Mouse (Mus musculus) hindbrain, embryonic 13.5 days (tissue): ENCODE data around the gene Fbxo4. TPM values are rescaled to one million over a fixed set of nuclear protein-coding genes. Genes with fewer than 3 reads are reported as not detected.

Experiments
- ATAC-seq: fragments of 200-750 bp; cut with Nextera tagmentation; 2 replicates; pipeline ENCODE4 v1.8.0; 2017; ENCODE audit warnings: moderate TSS enrichment; ENCODE audit not compliant: low FRiP score
- H3K27ac ChIP-seq: fragments of 300-500 bp; sonication (generic); 2 replicates; pipeline ENCODE4 v1.5.1; 2015; ENCODE audit warnings: inconsistent platforms, mild to moderate bottlenecking, moderate library complexity
- H3K27me3 ChIP-seq: fragments of 300-500 bp; sonication (generic); 2 replicates; pipeline ENCODE4 v1.6.1; 2015; ENCODE audit warnings: mild to moderate bottlenecking, inconsistent platforms
- H3K36me3 ChIP-seq: fragments of 300-500 bp; sonication (generic); 2 replicates; pipeline ENCODE4 v1.6.1; 2015; ENCODE audit warnings: mild to moderate bottlenecking, inconsistent platforms
- H3K4me1 ChIP-seq: fragments of 300-500 bp; sonication (generic); replicated peaks from 2 replicates; pipeline ENCODE4 v1.6.1; 2015; ENCODE audit warnings: inconsistent platforms
- H3K4me2 ChIP-seq: fragments of 300-500 bp; sonication (generic); 2 replicates; pipeline ENCODE4 v1.6.1; 2015; ENCODE audit warnings: inconsistent platforms, mild to moderate bottlenecking, moderate library complexity
- H3K4me3 ChIP-seq: fragments of 300-500 bp; sonication (generic); 2 replicates; pipeline ENCODE4 v1.5.1; 2015; ENCODE audit warnings: mild to moderate bottlenecking, inconsistent platforms
- H3K9ac ChIP-seq: fragments of 300-500 bp; sonication (generic); 2 replicates; pipeline ENCODE4 v1.6.1; 2015; ENCODE audit warnings: mild to moderate bottlenecking, inconsistent platforms
- H3K9me3 ChIP-seq: fragments of 300-500 bp; sonication (generic); 2 replicates; pipeline ENCODE4 v1.6.1; 2016; ENCODE audit warnings: inconsistent platforms
- WGBS: fragments of 180-500 bp; shearing (Covaris S2); methylation state at CpG from one replicate; pipeline ENCODE4 v1.1.7; 2015; 5-methylcytosine and 5-hydroxymethylcytosine counted together
- polyA plus RNA-seq: library from polyadenylated mRNA; unstranded; fragments of >200 nt; fragmentation: Nextera tagmentation; extraction: Ambion mirVana; gene quantifications from 2 replicates; pipeline ENCODE4 v1.2.1, GENCODE M21; 2015

The Fbxo4 gene
- polyA plus RNA-seq, 1 experiment from 2014 or later = 8.2 TPM

GRCm38 (mm10) chr15:4000536-4000935 is 21.2 kb upstream of the Fbxo4 start:
- 90% methylated on average over 2 of the region's 2 CpGs for WGBS
- no peaks in the 10 kb centered on the region for H3K27me3 ChIP-seq

GRCm38 (mm10) chr15:3999144-3999543 is 19.8 kb upstream of the Fbxo4 start:
- Histone ChIP-seq H3K9me3 (no peaks in the 10 kb centered on the region), H3K36me3 (no peaks in the 10 kb centered on the region), H3K27me3 (no peaks in the 10 kb centered on the region), H3K4me3 (no peak overlapping the region), H3K9ac (no peak overlapping the region), H3K4me1 (peaks cover 9% of the 10 kb centered on the region), H3K4me2 (no peak overlapping the region), H3K27ac (no peak overlapping the region)
- WGBS = 84% methylated on average over 2 of the region's 2 CpGs
- no peak for ATAC-seq

More at GRCm38 (mm10) chr15:4000536-4000935, 21.2 kb upstream of the Fbxo4 start:
- no peak overlapping the region for H3K4me2 ChIP-seq
- H3K27ac ChIP-seq = no peak overlapping the region
- ATAC-seq = no peak
- H3K9ac ChIP-seq = no peak overlapping the region
- H3K9me3 ChIP-seq = peaks cover 8% of the 10 kb centered on the region; the same call in 1 of the 2 replicates
- H3K4me1 ChIP-seq = 0 out of 2 replicates have a peak, but pooled peaks cover 4% of the 10 kb centered on the region
- H3K4me3 ChIP-seq = no peak overlapping the region
- no peaks in the 10 kb centered on the region for H3K36me3 ChIP-seq

GRCm38 (mm10) chr15:3996267-3997010 is 17.1 kb upstream of the Fbxo4 start:
- WGBS = 23% methylated on average over 14 of the region's 14 CpGs

GRCm38 (mm10) chr15:3995448-3996266 is 16.3 kb upstream of the Fbxo4 start, which contains the start of gene AW549877:
AW549877 (minus strand) TSS chr15:3995744.
- peak; percentile 100 for ATAC-seq
- Histone ChIP-seq H3K9ac (peak within 1 kb of the TSS; percentile 84), H3K27me3 (no peaks in the 10 kb centered on the region), H3K9me3 (no peaks in the 10 kb centered on the region), H3K4me3 (peak within 1 kb of the TSS; percentile 79), H3K4me1 (peaks cover 14% of the 10 kb centered on the region), H3K27ac (peak within 1 kb of the TSS; percentile 92), H3K4me2 (peak within 1 kb of the TSS; percentile 72), H3K36me3 (peaks cover 14% of the 10 kb centered on the region)
- under 1% methylated on average over 57 of the region's 61 CpGs for WGBS

More at GRCm38 (mm10) chr15:3996267-3997010, 17.1 kb upstream of the Fbxo4 start:
- Histone ChIP-seq H3K4me1 (peaks cover 14% of the 10 kb centered on the region), H3K27me3 (no peaks in the 10 kb centered on the region), H3K27ac (peak overlapping the region; percentile 92), H3K9me3 (no peaks in the 10 kb centered on the region), H3K4me3 (peak overlapping the region; percentile 79), H3K4me2 (peak overlapping the region; percentile 72), H3K36me3 (peaks cover 7% of the 10 kb centered on the region), H3K9ac (peak overlapping the region; percentile 72)
- ATAC-seq = no peak

GRCm38 (mm10) chr15:3994852-3995447 is 15.6 kb upstream of the Fbxo4 start:
- Histone ChIP-seq H3K4me2 (peak overlapping the region; percentile 72), H3K4me3 (peak overlapping the region; percentile 79), H3K9me3 (no peaks in the 10 kb centered on the region), H3K27me3 (no peaks in the 10 kb centered on the region), H3K9ac (peak overlapping the region; percentile 84), H3K36me3 (peaks cover 21% of the 10 kb centered on the region), H3K27ac (peak overlapping the region; percentile 92), H3K4me1 (peaks cover 14% of the 10 kb centered on the region)
- WGBS = 29% methylated on average over 14 of the region's 14 CpGs
- no peak for ATAC-seq

GRCm38 (mm10) chr15:3987981-3988380 is 8.6 kb upstream of the Fbxo4 start:
- 63% methylated on average over 2 of the region's 2 CpGs for WGBS
- Histone ChIP-seq H3K4me2 (no peak overlapping the region), H3K4me3 (no peak overlapping the region), H3K36me3 (peaks cover 57% of the 10 kb centered on the region), H3K9me3 (no peaks in the 10 kb centered on the region), H3K9ac (no peak overlapping the region), H3K4me1 (no peaks in the 10 kb centered on the region), H3K27me3 (no peaks in the 10 kb centered on the region), H3K27ac (no peak overlapping the region)
- no peak for ATAC-seq

- Histone ChIP-seq H3K36me3 (peaks cover 44% of the 10 kb centered on the region), H3K4me3 (no peak overlapping the region), H3K27ac (no peak overlapping the region), H3K27me3 (no peaks in the 10 kb centered on the region), H3K9me3 (no peaks in the 10 kb centered on the region), H3K9ac (no peak overlapping the region), H3K4me2 (no peak overlapping the region), H3K4me1 (peaks cover 2% of the 10 kb centered on the region)
- 83% methylated on average over 2 of the region's 2 CpGs for WGBS
- ATAC-seq = no peak
These were observed 5.5 kb upstream of the Fbxo4 start for GRCm38 (mm10) chr15:3984876-3985275.

GRCm38 (mm10) chr15:3982732-3983131 is 3.4 kb upstream of the Fbxo4 start:
- 96% methylated on average over 5 of the region's 5 CpGs for WGBS
- no peak overlapping the region for H3K27ac ChIP-seq
- no peaks in the 10 kb centered on the region for H3K27me3 ChIP-seq
- no peak overlapping the region for H3K9ac ChIP-seq
- H3K4me2 ChIP-seq = no peak overlapping the region
- H3K9me3 ChIP-seq = no peaks in the 10 kb centered on the region
- no peak for ATAC-seq
- H3K36me3 ChIP-seq = peaks cover 29% of the 10 kb centered on the region
- peaks cover 7% of the 10 kb centered on the region for H3K4me1 ChIP-seq
- no peak overlapping the region for H3K4me3 ChIP-seq

- H3K27ac ChIP-seq = peak overlapping the region; percentile 97
- peak overlapping the region; percentile 64 for H3K4me3 ChIP-seq
- no peaks in the 10 kb centered on the region for H3K27me3 ChIP-seq
- H3K9me3 ChIP-seq = no peaks in the 10 kb centered on the region
- peak overlapping the region; percentile 67 for H3K4me2 ChIP-seq
- H3K4me1 ChIP-seq = peaks cover 7% of the 10 kb centered on the region
- WGBS = 92% methylated on average over 3 of the region's 3 CpGs
- peaks cover 11% of the 10 kb centered on the region for H3K36me3 ChIP-seq
- H3K9ac ChIP-seq = peak overlapping the region; percentile 94
- ATAC-seq = no peak
These were observed 498 bp upstream of the Fbxo4 start for GRCm38 (mm10) chr15:3979871-3980270.

- Histone ChIP-seq H3K27me3 (no peaks in the 10 kb centered on the region), H3K4me2 (peak overlapping the region; percentile 67; the same call in 1 of the 2 replicates), H3K9me3 (no peaks in the 10 kb centered on the region), H3K4me3 (no peak overlapping the region), H3K27ac (no peak overlapping the region), H3K9ac (no peak overlapping the region), H3K4me1 (peaks cover 7% of the 10 kb centered on the region), H3K36me3 (peaks cover 9% of the 10 kb centered on the region)
- 88% methylated on average over 2 of the region's 2 CpGs for WGBS
- peak; percentile 31; the same call in 1 of the 2 replicates for ATAC-seq
These were observed 1.1 kb downstream of the Fbxo4 start for GRCm38 (mm10) chr15:3978279-3978678.

- 95% methylated on average over 3 of the region's 3 CpGs for WGBS
- Histone ChIP-seq H3K4me3 (no peak overlapping the region), H3K9me3 (no peaks in the 10 kb centered on the region), H3K27ac (no peak overlapping the region), H3K4me2 (no peak overlapping the region), H3K9ac (no peak overlapping the region), H3K27me3 (no peaks in the 10 kb centered on the region), H3K36me3 (peaks cover 16% of the 10 kb centered on the region), H3K4me1 (no peaks in the 10 kb centered on the region)
- no peak for ATAC-seq
These were observed 6.1 kb downstream of the Fbxo4 start for GRCm38 (mm10) chr15:3973300-3973699.

- WGBS = 95% methylated on average over 6 of the region's 6 CpGs
- no peaks in the 10 kb centered on the region for H3K9me3 ChIP-seq
- no peak for ATAC-seq
These were observed 9.2 kb downstream of the Fbxo4 start for GRCm38 (mm10) chr15:3970193-3970592.

More at GRCm38 (mm10) chr15:3970193-3970592, 9.2 kb downstream of the Fbxo4 start:
- Histone ChIP-seq H3K27me3 (no peaks in the 10 kb centered on the region), H3K4me3 (no peak overlapping the region), H3K36me3 (peaks cover 19% of the 10 kb centered on the region), H3K9ac (no peak overlapping the region), H3K4me2 (no peak overlapping the region), H3K4me1 (no peaks in the 10 kb centered on the region), H3K27ac (no peak overlapping the region)
